Mouse (Mus musculus) cerebellum, adult 2 months (tissue): ENCODE measurements around the gene Exoc5.

Source experiments
- CTCF ChIP-seq: fragments of 200-500 bp; IDR thresholded peaks from 2 replicates; pipeline ENCODE4 v1.5.1; 2011; ENCODE audit warnings: low read depth, mild to moderate bottlenecking, control low read depth, low read length, moderate library complexity, borderline replicate concordance; ENCODE audit not compliant: insufficient read depth
- POLR2A ChIP-seq: fragments of 200-500 bp; IDR thresholded peaks from 2 replicates; pipeline ENCODE4 v1.6.1; 2011; ENCODE audit warnings: low read length, control low read depth, borderline replicate concordance; ENCODE audit not compliant: insufficient read depth

GRCm38 (mm10) chr14:49028991-49029390 lies 37.5 kb downstream of the Exoc5 start:
- TF ChIP-seq POLR2A (no peak), CTCF (no peak)
